Mouse (Mus musculus): Measurements from ENCODE around the gene Src.

Src gene

DNA sequence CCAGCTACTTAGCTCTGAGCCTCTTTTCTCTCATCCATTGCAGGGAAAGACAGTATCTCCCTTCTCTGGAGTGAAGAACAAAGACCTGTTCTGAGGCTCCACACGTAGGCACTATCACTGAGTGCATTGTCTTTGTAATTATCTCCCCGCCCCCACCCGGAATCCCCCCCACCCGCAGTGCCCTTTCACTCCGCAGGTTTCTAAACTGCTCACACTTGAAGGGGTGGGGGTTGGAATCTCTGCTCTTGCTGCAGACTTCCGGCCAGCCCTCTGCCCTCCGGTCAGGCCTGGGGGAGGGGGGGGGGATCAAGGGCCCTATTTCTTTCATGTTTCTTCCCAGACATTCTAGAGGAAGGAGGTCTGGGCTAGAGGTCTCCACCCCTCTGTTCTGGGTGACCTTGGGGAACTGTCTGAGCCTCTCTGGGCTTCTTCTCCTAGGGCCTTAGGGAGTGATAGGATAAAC is 396 bp downstream of the Src start:
- DNase-seq, result no peak

DNA sequence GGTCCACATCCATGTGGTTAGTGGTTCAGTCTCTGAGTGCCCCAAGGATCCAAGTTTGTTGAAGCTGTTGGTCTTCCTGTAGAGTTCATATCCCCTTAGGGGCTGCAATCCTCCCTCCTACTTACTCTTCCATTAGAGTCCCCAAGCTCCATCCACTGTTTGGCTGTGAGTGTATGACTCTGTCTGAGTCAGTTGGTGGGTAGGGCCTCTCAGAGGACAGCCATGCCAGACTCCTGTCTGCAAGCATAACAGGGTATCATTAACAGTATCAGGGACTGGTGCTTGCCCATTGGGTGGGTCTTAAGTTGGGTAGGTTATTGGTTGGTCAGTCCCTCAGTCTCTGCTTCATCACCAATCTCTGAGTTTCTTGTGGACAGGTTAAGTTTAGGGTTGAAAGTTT is 1.3 kb downstream of the Src start:
- DNase-seq, result no peak

DNA sequence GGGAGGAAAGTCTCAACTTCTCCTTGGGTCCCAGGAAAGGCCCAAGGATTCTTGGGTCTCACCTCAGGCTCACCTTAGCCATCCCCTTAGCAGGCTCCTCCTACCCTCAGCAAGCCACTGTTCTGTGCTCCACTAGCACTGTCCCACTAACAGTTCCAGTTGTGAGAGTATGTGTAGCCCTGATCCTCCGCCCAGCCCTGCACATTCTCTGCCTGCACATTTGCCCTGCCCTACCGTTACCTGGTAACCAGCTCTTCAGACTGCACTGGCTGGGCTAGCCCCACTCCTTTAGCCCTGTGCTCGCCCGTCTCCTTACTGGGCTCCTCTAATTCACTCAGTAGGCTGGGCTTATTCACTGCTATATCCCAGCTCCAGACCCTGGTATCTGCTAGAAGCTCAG is 2.2 kb downstream of the Src start:
- DNase-seq, result no peak

DNA sequence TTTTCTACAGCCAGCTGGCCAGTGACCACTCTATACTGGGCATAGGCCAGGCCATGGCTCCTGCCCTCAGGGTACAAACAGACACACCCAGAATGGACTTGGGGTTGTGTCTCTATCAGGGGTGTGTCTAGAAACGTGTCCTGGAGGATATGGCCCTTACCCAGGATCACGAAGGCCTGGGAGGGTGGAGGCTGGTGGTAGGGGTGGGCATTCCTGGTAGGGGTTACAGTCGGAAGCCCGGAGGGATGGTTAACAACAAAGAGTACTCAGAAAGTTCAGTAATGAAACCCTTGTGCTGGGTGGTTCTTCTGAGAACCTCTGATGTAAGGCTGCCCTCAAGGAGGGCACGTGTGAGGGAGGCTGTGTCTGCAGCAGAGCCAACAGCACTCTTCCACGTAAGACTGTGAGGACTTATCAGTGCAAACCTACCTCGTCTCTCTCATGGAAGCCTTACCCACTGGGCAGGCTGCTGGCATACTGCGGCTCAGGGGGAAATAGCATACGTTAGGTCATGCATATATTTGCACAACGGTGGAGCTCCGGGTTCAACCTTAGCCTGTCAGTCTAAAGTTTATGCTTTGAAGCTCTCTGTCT is 3.9 kb downstream of the Src start:
- no peak for DNase-seq

DNA sequence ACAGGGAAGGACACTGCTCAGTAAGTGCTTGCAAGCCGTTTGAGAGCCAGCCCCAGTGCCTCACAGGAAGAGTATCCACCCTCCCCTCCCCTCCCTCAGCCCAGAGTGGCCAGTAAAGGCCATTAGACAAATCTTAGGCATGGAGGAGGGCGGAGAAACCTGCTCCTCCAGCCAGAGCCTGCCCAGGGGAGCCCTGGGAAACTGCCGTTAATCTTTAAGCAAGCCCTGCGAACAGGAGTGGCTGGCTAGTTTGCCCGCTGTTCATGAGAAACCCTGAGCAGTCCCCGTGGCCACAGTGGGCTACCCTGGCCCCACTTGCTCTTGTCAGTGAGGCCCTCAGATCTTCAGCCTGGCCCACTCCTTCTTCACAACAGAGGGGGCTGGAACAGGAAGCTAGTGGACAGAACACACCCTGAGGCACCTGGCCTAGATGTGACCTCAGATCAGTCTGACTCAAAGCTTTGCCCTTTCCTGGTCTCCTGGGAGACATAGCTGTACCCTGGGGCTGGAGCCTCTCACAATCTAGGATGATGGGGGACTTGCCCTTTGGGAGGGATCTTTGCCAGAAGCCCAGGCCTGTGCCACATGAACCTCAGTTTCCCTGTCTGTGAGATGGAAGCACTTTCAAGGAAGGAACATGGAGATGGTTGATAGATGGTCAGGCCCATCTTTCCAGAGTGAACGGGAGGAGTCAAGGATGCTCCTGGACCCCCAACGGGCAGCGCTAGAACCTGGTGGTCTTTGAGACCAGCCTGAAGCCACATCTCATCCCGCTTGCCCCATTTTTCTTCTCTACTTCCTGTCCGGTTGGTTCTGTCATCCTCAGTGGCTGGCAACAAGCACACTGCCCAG is 4.8 kb downstream of the Src start:
- no peak for DNase-seq

DNA sequence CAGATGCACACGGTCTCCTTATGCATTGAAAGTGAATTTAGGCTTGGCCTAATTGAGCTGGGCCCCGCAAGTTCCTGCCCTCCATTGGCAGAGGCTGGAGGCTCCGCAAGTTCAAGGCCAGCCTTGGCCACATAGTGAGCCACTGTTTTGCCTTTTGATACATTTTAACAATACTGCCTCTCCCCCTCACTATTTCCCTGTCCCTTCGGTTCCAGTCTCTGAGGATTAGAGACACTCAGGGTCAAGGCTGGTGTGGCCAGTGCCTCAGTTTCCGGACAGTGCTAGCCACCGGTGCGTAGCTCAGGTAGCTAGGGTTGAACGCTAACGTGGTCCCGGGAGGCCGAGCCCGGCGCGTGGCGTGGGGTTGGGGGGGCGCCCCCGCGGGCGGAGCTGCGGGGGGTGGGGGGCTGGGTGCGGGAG is 5.5 kb downstream of the Src start:
- DNase-seq, result no peak

DNA sequence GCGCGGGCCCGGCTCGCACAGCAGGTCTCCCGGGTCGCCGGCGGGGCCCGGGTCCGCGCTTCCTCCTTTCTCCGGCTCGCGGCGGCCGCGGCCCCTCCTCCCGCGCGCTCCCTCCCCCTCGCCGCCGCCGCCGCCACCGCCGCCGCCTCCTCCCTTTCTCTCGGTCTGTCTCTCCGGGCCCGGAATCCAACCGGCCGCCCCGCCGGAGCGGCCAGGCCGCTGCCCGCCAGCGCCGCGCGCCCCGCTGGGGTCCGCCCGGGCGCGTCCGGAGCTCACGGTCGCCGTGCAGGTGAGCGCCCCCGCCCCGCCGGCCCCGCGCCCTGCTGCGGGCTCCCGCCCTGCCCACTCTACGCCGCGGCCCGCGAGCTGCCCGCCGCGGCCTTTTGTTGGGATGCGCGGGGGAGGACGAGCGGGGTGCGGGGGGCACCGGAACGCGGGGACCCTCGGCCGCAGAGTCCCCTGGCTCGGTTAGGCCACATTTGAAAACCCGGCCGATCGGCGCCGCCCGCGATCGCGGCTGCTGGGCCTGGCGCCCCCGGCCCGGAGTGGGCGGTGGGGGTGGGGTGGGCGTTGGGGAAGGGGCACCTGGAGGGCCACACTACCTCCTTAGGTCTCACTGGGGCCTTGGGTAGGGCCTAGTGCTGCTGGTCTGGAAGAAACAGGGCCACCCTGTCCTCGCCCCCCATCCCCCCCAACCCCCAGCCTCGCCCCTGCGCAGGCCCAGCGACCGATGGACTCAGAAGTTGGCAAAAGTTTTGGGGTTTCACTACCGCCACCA is 6.1 kb downstream of the Src start:
- peak; percentile 52 for DNase-seq

DNA sequence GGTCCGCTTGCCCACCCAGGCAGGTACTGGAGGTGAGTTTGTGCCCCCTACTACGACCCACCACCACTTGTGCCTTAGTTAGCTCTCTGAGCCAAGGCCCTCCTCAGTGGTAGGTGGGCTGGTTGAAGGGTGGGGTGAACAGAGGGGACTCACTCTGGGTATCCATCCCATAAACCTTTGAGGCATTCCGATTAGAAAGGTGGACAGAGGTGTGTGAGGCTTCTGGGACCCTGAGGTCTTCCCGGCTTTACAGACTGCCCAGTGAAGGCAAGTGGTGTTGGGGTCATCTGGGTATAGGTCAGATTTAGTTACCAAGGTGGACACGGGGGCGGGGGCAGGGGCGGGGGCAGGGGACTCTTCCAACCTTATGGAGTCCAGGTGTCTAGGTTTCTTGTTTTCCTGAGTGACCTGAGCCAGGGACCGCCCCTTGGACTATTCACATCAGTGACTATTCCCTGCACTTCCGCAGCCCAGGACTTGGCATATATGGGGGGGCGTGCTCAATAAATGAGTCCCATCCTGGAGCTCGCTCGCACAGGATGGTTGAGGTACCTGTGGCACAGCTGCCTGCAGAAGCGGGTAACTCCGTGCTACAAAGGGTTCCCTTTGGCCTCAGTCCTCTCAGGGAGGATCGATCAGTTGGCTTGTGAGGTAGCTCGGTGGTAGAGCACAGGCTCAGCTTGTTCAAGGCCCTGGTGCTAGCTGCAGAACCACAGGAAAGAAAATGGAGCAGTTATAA is 6.8 kb downstream of the Src start:
- DNase-seq, result no peak

DNA sequence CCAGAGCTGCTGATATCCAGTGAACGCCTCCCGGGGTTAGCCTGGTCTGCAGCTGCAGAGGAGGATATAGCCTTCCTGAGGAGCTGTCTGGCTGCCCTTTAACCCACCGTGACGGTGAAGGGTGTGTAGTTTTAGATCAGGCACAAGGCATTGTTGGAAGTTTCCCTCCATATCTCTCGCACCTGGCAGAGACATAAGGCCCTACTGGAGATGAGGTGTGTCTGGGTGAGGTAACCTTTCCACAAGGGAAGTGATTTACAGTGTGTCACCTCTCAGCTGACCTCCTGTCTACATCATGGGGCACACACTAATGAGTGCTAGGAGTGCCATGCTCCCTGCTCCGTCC is 7.4 kb downstream of the Src start:
- DNase-seq, result no peak

DNA sequence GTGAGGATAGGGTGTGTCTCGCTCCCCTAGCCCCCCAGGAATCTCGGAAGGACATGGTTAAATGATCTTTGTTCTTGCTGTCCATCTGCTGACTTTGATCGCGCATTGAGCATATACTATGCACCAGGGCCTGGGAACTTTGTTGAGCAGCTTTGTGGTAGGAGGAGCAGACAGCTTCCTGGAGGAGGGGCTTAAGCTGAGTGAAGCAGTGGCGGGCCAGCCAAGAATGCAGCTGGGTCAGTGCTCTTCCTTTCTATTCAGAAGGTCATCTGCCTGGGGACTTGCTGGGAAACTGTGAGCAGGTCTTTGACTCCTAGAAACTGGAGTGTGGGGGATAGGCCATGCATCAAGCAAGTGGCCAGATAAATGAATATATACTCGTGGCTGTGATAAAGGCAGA is 7.9 kb downstream of the Src start:
- DNase-seq, result no peak

DNA sequence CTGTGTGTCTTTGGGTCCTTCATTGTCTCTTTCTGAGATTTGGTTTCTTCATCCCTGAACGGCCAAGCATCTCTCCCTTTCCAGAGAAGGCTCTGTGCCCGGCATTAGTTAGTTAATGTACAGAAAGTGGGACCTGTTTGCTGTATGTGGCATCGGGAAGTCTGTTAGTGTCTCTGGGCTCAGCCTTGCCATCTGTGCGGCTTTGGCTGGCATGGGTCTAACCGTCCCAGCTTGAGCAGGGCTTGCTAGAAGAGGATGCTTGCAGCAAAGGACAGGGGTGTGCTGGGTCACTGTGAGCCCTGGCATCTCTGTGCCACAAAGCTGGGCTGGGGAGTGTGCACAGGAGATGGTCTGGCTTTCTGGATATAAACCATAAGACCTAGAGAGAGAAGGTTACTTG is 8.9 kb downstream of the Src start:
- DNase-seq, result no peak

DNA sequence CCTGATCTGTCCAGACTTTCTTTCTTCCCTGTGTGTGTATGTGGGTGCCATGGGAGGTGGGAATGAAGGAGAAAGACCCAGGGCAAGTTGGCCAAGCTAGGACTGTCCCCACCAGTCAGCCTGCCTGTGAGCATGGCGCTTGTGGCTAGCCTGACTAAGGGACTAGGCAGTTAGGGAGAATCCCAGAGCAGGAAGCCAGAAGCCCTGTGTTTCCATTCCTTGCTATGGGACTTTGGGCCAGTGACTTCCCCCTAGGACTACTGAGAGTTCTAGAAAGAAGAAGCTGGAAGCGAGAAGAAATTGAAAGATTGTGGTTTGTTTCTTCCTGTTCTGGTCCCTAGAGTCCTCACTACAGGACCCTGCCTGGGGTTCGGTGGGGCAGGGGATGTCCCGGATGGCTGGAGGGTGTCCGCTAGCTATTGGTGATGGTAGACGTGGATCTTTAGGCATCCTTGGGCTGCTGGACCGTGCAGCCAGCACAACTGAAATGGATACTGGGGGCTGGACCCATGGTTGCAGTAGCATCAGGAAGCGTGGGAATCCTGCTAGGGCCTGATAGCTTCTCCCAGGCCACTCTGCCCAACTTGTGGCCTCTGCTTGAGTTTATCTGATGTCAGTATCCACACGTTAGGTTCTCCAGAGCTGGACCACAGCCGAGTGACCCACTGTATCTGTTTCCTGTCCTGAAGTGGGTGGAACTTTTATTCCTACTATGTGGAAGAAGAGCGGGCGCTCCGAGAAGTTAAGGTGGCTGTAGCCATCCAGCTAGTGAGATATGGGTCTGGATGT is 10.3 kb downstream of the Src start:
- DNase-seq, result no peak

DNA sequence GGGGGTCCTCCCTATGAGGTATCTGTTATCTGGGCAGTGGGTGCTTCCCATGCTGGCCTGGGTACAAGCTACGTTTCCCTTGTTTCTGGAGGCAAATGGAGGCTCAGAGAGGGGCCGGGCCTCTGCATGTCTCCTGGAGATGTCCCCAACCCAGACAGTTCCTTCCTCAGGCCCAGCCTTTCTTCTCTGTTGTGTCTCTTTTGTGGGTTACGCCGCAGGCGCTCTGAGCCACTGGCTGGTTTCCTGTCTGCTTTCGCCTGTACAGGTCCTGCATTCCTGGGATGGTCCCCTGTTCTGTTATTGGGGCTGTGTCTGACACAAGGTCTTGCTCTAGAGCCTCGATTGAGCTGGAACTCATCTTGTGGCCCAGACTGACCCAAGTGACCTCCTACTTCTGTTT is 11.5 kb downstream of the Src start:
- no peak for DNase-seq

DNA sequence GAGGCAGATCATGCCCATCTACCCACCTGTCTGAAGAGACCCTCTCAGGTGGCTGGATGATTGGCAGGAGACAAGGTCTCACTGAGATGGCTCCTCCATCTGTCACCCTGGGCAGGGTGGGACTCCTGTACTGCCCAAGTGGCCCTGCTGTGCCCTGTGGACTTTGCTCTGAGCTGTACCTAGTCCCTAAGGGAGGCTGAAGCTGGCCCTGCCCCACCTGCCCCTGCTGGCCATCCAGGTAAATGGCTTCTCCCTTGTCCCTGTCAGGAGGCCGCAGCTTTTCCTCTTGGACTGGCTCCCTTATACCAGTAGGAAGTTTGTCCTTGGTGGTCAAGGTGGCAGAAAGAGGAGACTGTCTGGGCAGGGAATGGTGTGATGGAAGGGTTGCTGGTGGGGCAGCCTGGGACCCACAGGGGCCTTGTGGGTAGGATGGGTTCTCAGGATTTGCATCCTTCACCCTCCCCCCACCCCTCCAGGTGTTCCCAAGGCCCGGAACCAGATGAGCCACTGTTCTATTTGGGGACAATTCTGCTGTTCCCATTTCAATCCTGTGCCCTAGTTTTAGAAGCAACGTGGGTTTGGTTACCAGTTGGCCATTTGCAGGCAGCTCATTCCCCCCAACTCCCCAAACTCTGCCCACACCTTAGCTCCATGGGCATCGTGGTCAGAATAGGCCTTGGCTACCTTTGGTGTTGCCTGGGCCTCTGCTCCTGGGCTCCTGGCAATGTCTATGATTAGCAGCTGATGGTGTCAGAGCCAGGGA is 12.6 kb downstream of the Src start:
- no peak for DNase-seq

DNA sequence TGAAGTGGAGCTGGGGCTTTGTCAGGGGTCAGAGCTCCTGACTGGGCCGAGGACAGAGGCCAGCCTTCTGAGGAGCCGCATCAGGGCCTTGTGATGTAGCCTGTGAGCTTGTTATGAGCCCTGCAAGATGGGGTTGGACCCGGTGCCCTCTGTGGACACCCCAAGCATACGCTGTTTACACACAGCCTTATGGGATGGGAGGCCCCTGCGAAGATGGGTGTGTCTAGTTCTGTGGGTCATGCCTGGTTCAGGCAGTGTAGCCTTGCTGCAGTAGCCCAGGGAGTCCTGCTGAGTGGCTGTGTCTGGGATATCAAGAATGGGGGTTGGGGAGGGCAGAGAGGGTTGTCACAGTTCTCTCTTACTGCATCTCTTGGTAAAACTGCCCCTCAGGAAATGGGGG is 13.7 kb downstream of the Src start:
- no peak for DNase-seq

DNA sequence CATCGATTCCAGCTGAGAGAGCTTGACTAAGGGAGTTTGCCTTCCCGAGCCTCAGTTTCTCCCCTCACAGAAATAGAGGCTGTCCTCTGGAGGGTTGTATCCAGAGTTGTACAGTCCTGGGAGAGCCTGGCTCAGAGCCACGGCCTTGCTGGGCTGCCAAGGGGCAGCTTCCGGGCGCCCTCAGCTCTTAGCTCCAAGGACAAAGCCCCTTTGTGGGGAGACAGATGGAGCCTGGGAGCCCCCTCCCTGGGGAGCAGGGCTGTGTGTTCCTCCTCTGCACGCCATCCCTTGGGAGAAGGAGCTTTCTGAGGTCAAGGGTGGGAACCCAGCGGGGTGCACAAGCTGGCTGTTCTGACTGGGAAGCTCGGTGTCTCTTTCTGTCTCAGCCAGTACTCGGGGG is 14.2 kb downstream of the Src start:
- DNase-seq, result no peak

DNA sequence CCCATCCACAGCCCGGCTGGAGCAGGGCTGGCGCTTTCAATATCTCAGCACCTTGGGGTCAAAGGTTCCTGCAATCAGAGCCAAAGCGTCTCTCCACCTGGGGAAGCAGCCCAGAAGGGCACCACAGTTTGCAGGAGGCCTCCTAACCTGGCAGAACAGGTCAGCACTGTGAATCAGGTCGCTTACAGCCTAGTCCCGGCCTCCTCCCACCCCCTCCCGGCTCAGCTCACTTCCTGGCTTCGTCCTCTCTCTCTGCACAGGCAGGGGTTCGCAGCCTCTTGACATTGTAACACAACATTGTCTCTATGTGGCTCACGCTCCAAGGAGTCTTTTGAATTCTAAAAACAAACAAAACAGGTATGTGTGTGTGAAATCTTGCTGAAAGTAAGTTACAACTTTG is 15.8 kb downstream of the Src start:
- no peak for DNase-seq

DNA sequence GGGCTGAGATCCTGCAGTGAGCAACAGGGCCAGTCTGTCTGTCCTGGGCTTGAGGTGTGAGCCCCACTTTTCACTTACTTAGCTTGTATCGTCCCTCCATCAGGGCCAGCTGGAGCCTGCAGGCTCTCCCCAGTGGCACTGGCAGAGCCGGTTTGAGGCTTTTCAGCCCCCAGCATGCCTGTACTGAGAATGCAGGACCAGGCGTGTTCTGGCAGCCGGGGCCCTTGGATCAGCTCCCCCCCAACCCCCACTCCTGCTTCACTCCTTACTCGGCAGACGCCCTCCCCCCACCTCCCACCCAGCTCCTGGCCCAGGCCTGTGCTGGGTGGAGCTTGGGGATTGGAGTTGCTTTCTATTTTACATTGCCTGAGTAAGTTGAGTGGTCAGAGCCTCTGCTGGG is 16.3 kb downstream of the Src start:
- no peak for DNase-seq

DNA sequence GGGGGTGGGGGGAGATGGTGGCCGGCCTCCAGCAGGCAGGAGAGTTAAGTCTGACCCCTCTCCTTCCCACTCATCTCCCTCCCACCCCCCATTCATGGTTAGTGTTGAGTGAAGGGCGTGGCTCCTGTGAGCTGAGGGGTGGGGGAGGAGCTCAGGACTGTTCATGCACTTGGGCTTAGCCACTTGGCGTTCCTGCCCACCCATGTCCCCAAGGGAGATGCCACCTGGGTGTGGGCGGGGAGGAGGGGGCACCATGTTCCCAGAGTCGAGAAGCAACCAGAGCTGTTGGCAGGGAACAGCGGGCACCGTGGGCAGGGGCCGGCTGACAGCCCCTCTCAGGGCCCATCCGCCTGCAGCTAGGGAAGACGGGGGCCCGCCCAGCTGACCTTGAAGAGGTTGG is 18.3 kb downstream of the Src start:
- DNase-seq, result no peak

DNA sequence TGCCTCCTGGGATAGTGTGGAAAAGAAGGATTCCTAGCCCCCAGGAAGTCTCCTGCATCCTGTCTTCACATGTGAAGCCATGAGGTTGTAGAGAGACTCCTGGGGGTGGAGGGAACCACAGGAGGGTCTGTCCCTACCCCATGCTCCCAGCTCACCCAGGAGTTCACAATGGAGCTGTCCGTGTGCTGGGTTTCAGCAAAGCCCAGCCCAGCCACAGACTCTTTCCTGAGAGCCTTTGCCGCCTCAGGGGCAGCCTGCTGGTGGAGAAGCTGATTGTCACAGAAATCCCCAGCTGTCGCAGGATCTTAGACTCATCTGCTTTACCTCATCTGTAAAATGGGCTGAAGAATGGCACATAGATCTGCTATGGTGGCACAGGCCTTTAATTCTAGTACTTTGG is 18.9 kb downstream of the Src start:
- no peak for DNase-seq

DNA sequence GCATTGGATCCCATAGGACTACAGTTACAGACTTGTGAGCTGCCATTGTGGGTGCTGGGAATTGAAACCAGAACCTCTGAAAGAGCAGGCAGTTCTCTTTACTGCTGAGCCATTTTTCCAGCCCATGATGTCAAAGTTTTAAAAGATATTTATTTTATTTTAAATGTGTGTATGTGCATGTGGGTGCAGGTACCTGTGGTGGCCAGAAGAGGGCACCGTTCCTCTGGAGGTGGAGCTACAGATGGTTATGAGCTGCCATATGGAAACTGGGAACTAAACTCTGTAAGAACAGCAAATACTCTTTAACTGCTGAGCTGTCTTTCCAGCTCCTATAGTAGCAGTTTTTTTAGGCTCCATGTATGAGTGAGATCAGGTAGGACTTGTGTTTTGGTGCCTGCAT is 23.1 kb downstream of the Src start:
- no peak for DNase-seq

Data from cerebellum, adult 11 months (tissue).